Mouse (Mus musculus): Measurements from ENCODE around the gene Zeb2. TPM values are rescaled to one million over a fixed set of nuclear protein-coding genes. Genes with fewer than 3 reads are reported as not detected.

Zeb2 gene
- polyA plus RNA-seq, 1 experiment: 143 TPM

DNA sequence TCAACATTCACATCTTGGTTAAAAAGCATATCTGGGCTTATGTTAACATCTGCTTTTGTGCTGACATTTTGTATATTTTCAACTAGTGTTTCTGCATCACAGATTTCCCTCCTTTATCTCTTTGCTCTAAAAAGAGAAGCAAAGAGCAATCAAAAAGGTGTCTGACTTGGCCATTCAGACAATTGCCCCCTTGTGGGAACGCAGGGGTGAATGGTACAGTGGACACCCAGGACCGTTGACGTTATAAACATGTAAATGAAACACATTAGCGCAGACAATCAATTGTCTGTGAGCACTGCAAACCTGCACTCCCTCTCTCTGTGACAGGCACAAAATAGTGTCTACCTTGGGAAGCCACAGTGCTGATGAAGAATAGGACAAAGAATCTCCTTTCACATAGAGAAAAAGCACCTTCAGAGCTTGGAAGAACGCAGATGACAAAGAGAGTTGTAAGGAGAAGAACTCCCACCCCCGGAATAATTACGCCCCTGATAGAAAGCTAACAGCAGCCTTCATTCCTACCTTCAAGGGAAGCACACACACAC lies 12.6 kb downstream of the Zeb2 start:
- no peak overlapping the region for H3K4me3 ChIP-seq (replicated peaks; ENCODE audit: control insufficient read depth, low read depth, low read length)
- H3K27ac ChIP-seq (ENCODE audit: control insufficient read depth, insufficient read depth, low read depth, low read length, poor library complexity): no peak overlapping the region
- H3K4me1 ChIP-seq (ENCODE audit: control insufficient read depth, insufficient read depth, low read length): peaks cover 3% of the 10 kb centered on the region
- TF ChIP-seq CTCF (IDR thresholded peaks at IDR 0.05; ENCODE audit: control insufficient read depth, insufficient read depth, low read length) (no peak), POLR2A (IDR thresholded peaks at IDR 0.05; ENCODE audit: borderline replicate concordance, control insufficient read depth, low read depth, low read length) (no peak)
- 69% methylated on average over 7 of the region's 7 CpGs for WGBS

DNA sequence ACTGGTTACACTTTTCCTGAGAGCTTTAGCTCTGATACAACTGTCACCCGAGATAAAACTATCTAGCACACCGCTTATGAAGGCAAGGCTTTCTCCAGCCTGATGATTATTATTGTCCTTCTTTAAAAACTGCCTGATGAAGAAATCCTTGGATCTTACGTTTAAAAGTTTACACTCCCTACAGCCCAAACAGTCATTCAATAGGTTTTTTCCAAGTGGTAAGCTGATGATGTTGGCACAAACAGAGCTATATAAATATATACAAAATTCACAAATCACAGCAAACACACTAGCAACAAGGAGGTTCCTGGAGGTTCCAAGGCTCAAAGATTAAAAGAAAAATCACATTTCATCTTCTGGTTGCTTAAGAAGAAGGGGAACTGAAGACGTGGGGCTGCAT lies 13.1 kb downstream of the Zeb2 start:
- TF ChIP-seq CTCF (IDR thresholded peaks at IDR 0.05; ENCODE audit: control insufficient read depth, insufficient read depth, low read length) (no peak), POLR2A (IDR thresholded peaks at IDR 0.05; ENCODE audit: borderline replicate concordance, control insufficient read depth, low read depth, low read length) (no peak)
- Histone ChIP-seq H3K4me3 (replicated peaks; ENCODE audit: control insufficient read depth, low read depth, low read length) (no peak overlapping the region), H3K27ac (ENCODE audit: control insufficient read depth, insufficient read depth, low read depth, low read length, poor library complexity) (no peak overlapping the region)

DNA sequence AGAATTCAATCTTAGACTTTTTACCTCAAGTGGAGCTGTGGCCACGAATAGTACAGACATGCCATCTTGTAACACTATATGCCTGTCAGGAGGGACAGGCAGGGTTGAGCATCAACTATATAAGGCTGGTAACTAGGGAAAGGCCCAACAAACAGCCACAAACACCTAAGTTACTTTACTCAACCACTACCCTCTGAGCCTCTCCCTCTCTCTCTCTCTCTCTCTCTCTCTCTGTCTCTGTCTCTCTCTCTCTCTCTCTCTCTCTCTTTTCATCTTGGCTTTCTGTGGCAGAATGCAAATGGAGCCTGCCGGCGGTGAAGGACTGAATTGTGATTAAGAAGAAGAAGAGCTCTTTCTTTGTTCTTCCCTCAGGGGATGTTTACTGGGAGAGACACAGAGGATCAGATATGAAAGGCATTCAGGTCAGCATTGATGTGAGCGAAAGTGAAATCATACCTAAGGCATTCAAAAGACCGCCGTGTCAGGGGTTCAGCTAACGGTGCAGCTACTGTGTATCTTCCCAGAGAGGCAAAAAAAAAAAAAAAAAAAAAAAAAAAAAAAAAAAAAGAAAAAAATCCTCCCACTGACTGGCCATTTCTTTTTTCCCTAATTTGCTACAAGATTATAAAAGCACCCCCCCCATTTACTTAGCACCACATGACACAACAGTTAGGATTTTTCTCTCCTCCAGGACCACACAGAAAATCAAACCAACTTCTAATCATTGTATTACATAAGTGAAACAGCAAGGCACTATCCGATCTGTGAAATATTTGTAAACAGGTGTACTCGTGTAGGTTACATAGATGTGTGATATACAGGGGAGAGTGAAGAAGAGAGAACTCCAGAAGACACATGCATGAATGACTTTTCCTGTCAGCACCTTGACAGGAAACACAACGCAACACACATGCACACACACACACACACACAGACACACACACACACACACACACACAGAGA lies 13.9 kb downstream of the Zeb2 start:
- Histone ChIP-seq H3K4me3 (replicated peaks; ENCODE audit: control insufficient read depth, low read depth, low read length) (no peak overlapping the region), H3K27ac (ENCODE audit: control insufficient read depth, insufficient read depth, low read depth, low read length, poor library complexity) (no peak overlapping the region), H3K4me1 (ENCODE audit: control insufficient read depth, insufficient read depth, low read length) (peaks cover 3% of the 10 kb centered on the region)
- no peak for TF ChIP-seq CTCF (IDR thresholded peaks at IDR 0.05; ENCODE audit: control insufficient read depth, insufficient read depth, low read length)
- no peak for TF ChIP-seq POLR2A (IDR thresholded peaks at IDR 0.05; ENCODE audit: borderline replicate concordance, control insufficient read depth, low read depth, low read length)
- 69% methylated on average over 10 of the region's 10 CpGs for WGBS

More for the DNA sequence above, 13.1 kb downstream of the Zeb2 start:
- WGBS: 29% methylated on average over 4 of the region's 4 CpGs
- H3K4me1 ChIP-seq (ENCODE audit: control insufficient read depth, insufficient read depth, low read length): peaks cover 3% of the 10 kb centered on the region

DNA sequence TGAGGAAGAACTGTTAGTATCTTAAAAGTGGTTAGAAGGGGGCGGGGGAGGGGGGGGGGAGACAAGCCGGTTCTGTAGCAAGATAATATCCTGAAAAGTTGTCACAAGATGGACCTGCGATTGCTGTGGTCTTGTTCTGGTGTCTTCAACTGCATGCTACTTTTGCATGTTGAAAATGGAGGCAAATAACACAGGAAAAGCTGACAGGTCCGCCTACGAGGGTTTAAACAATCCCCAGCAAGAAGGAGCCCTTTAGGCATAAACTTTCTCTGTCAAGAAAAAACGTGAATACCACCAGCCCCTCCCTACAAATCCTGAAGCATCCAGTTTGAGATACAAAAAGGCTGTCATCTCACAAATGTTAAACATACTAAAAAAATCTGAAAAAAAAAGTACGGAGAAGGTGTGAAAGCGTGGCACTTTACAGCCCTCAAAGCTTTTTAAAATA lies 15.0 kb downstream of the Zeb2 start:
- WGBS: 50% methylated on average over 8 of the region's 8 CpGs
- H3K4me1 ChIP-seq (ENCODE audit: control insufficient read depth, insufficient read depth, low read length): peaks cover 3% of the 10 kb centered on the region
- TF ChIP-seq CTCF (IDR thresholded peaks at IDR 0.05; ENCODE audit: control insufficient read depth, insufficient read depth, low read length) (no peak), POLR2A (IDR thresholded peaks at IDR 0.05; ENCODE audit: borderline replicate concordance, control insufficient read depth, low read depth, low read length) (no peak)

DNA sequence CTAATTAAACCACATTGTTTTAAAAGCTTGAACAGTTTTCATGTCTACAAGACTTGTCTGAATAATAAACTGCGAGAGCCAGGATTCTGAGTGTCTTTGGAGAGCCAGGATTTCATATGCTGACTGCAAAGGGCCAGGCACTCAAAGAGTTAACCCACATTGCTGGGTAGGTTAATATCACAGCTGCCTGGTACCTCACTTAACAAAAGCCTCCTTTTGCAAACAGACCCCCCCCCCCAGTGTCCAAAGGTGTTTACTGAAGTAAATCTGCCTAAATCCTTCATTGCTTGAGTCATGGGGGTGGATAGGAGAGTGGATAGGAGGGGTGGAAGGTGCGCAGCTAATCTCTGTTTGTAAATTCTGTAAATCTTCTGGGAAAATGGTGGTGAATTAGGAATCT lies 15.6 kb downstream of the Zeb2 start:
- Histone ChIP-seq H3K27ac (ENCODE audit: control insufficient read depth, insufficient read depth, low read depth, low read length, poor library complexity) (no peak overlapping the region), H3K4me1 (ENCODE audit: control insufficient read depth, insufficient read depth, low read length) (peaks cover 3% of the 10 kb centered on the region)

More for the DNA sequence above, 15.0 kb downstream of the Zeb2 start:
- Histone ChIP-seq H3K4me3 (replicated peaks; ENCODE audit: control insufficient read depth, low read depth, low read length) (no peak overlapping the region), H3K27ac (ENCODE audit: control insufficient read depth, insufficient read depth, low read depth, low read length, poor library complexity) (no peak overlapping the region)

DNA sequence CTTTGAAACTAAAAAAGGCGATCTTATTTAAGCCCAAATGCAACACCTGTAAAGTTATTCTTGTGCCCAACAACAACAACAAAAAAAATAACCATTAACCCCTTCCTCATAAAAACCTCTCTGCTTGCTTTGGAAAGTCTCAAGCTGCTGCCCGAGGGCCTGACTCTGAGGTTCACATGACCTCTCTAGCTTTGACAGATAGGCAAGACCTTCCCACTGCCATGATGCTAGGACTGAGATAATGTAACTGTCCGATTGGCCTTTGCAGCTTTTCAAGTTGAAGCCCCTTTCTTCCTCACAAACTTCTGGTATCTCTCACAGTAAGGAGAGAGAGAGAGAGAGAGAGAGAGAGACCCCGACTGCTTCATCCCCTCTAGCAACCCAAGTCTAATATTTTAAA lies 16.2 kb downstream of the Zeb2 start:
- Histone ChIP-seq H3K4me3 (replicated peaks; ENCODE audit: control insufficient read depth, low read depth, low read length) (no peak overlapping the region), H3K4me1 (ENCODE audit: control insufficient read depth, insufficient read depth, low read length) (peaks cover 3% of the 10 kb centered on the region), H3K27ac (ENCODE audit: control insufficient read depth, insufficient read depth, low read depth, low read length, poor library complexity) (no peak overlapping the region)
- TF ChIP-seq CTCF (IDR thresholded peaks at IDR 0.05; ENCODE audit: control insufficient read depth, insufficient read depth, low read length): no peak
- no peak for TF ChIP-seq POLR2A (IDR thresholded peaks at IDR 0.05; ENCODE audit: borderline replicate concordance, control insufficient read depth, low read depth, low read length)
- WGBS: 37% methylated on average over 4 of the region's 4 CpGs

More for the DNA sequence above, 15.6 kb downstream of the Zeb2 start:
- H3K4me3 ChIP-seq (replicated peaks; ENCODE audit: control insufficient read depth, low read depth, low read length): no peak overlapping the region
- TF ChIP-seq POLR2A (IDR thresholded peaks at IDR 0.05; ENCODE audit: borderline replicate concordance, control insufficient read depth, low read depth, low read length) (no peak), CTCF (IDR thresholded peaks at IDR 0.05; ENCODE audit: control insufficient read depth, insufficient read depth, low read length) (no peak)
- WGBS: 91% methylated on average over 2 of the region's 2 CpGs

DNA sequence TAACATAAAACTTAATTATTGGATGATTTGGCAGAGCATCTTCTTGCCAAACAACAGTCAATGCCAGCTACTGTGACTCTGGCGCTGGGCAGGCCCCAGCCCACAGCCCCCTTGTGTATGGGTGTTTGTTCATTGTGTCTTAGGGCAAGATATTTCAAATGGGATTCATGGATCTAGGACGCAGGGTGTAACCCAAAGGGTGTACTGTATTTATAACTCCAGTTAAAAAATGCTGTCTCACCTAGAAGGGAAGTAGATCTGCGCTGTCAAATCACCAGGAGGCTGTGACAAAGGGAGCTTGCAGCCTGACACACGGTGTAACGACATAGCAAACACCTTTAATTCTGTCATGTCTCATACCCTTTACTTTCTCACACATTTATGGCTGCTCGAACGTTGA lies 16.6 kb downstream of the Zeb2 start:
- H3K27ac ChIP-seq (ENCODE audit: control insufficient read depth, insufficient read depth, low read depth, low read length, poor library complexity): peak overlapping the region; percentile 68; the same call in 1 of the 2 replicates
- WGBS: 14% methylated on average over 7 of the region's 7 CpGs
- H3K4me1 ChIP-seq (ENCODE audit: control insufficient read depth, insufficient read depth, low read length): peaks cover 3% of the 10 kb centered on the region
- H3K4me3 ChIP-seq (replicated peaks; ENCODE audit: control insufficient read depth, low read depth, low read length): no peak overlapping the region
- TF ChIP-seq POLR2A (IDR thresholded peaks at IDR 0.05; ENCODE audit: borderline replicate concordance, control insufficient read depth, low read depth, low read length) (no peak), CTCF (IDR thresholded peaks at IDR 0.05; ENCODE audit: control insufficient read depth, insufficient read depth, low read length) (no peak)

DNA sequence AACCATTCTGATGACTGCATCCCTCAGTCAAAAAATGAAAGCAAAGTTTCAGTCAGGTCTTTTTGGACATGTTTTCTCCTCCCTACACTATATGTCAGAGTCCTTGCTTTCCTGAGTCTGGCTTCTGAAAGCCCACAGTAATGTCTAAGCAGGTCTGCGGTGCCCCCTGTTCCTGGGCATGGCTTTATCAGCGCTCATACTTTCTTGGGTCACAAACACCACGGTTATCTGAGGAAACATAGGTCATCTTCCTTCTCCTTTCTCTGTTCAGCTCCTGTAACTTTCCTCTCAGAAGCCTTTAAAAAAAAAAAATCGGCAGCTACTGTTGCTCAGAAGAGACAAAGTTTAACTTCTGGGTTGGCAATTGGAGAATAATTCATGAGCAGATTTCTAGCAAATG lies 17.2 kb downstream of the Zeb2 start:
- no peak overlapping the region for H3K4me3 ChIP-seq (replicated peaks; ENCODE audit: control insufficient read depth, low read depth, low read length)
- TF ChIP-seq CTCF (IDR thresholded peaks at IDR 0.05; ENCODE audit: control insufficient read depth, insufficient read depth, low read length): no peak
- TF ChIP-seq POLR2A (IDR thresholded peaks at IDR 0.05; ENCODE audit: borderline replicate concordance, control insufficient read depth, low read depth, low read length): no peak
- H3K4me1 ChIP-seq (ENCODE audit: control insufficient read depth, insufficient read depth, low read length): peaks cover 1% of the 10 kb centered on the region; the same call in 1 of the 2 replicates
- H3K27ac ChIP-seq (ENCODE audit: control insufficient read depth, insufficient read depth, low read depth, low read length, poor library complexity): peak overlapping the region; percentile 65; the same call in 1 of the 2 replicates
- 13% methylated on average over 4 of the region's 4 CpGs for WGBS
